Mouse (Mus musculus) hindbrain, embryonic 12.5 days (tissue): ENCODE measurements around the gene Gpr4. TPM values are rescaled to one million over a fixed set of nuclear protein-coding genes. Genes with fewer than 3 reads are reported as not detected.
A peak's percentile ranks its signal among the peaks of the same experiment; 100 is the strongest.

ENCODE experiments used
- ATAC-seq: fragments of 200-750 bp; cut with Nextera tagmentation; 2 replicates; pipeline ENCODE4 v1.8.0; 2017; ENCODE audit warnings: moderate TSS enrichment; ENCODE audit not compliant: low FRiP score
- H3K27ac ChIP-seq: fragments of 300-500 bp; sonication (generic); 2 replicates; pipeline ENCODE4 v1.5.1; 2016; ENCODE audit warnings: mild to moderate bottlenecking
- H3K27me3 ChIP-seq: fragments of 300-500 bp; sonication (generic); 2 replicates; pipeline ENCODE4 v1.6.1; 2016; ENCODE audit warnings: mild to moderate bottlenecking
- H3K36me3 ChIP-seq: fragments of 300-500 bp; sonication (generic); 2 replicates; pipeline ENCODE4 v1.6.1; 2016; ENCODE audit warnings: mild to moderate bottlenecking
- H3K4me1 ChIP-seq: fragments of 300-500 bp; sonication (generic); 2 replicates; pipeline ENCODE4 v1.6.1; 2016
- H3K4me2 ChIP-seq: fragments of 300-500 bp; sonication (generic); replicated peaks from 2 replicates; pipeline ENCODE4 v1.6.1; 2016; ENCODE audit warnings: mild to moderate bottlenecking
- H3K4me3 ChIP-seq: fragments of 300-500 bp; sonication (generic); 2 replicates; pipeline ENCODE4 v1.5.1; 2016; ENCODE audit warnings: mild to moderate bottlenecking
- H3K9ac ChIP-seq: fragments of 300-500 bp; sonication (generic); 2 replicates; pipeline ENCODE4 v1.6.1; 2016; ENCODE audit warnings: mild to moderate bottlenecking, moderate library complexity
- H3K9me3 ChIP-seq: fragments of 300-500 bp; sonication (generic); replicated peaks from 2 replicates; pipeline ENCODE4 v1.6.1; 2016; ENCODE audit warnings: mild to moderate bottlenecking
- whole genome bisulfite sequencing: fragments of 180-500 bp; shearing (Covaris S2); methylation state at CpG from one replicate; pipeline ENCODE4 v1.1.7; 2016; 5-methylcytosine and 5-hydroxymethylcytosine counted together
- polyA plus RNA-seq: library from polyadenylated mRNA; unstranded; fragments of >200 nt; fragmentation: Nextera tagmentation; extraction: Ambion mirVana; gene quantifications from 2 replicates; pipeline ENCODE4 v1.2.1, GENCODE M21; 2016

Gpr4 gene
- polyA plus RNA-seq = 2.2 and 2.4 TPM in 2 replicates

DNA sequence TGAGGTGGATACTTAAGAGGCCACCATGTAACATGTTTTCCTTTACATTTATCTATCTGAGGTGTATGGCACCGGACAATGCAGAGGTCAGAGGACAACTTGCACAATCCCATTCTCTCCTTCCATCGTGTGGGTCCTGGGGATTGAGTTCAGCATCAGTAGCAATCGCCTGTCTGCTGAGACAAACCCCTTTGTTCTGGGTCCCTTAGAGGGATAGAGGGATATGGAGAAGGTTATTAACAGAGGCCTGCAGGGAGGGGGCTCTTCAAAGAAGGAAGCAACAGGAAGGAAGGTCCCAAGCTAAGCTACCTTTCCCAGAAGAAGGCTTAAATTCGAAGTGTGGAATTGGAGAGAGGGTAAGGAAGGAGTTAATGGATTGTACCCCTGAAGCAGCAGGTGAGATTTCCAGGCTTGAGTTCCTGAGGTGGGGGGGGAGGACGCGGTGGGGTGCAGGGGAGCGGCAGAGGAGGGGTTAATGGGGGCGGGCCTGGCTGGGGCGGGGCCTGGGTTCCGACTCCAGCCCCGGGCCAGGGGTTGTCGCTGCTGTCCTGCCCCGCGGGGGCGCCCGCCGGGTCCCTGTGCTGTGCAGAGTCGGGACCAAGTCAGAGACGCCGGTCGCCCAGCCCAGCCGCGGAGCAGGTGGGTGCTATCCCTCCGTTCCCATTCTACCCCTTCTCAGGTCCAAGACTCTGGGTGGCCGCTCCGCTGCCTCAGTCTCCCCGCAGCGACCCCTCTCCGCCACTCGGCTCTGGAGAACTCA is at the start of gene Gpr4:
Gpr4 (plus strand) TSS at position 543 of the 760 bp plus-strand sequence.
- ATAC-seq = peak; percentile 51; the same call in 1 of the 2 replicates

DNA sequence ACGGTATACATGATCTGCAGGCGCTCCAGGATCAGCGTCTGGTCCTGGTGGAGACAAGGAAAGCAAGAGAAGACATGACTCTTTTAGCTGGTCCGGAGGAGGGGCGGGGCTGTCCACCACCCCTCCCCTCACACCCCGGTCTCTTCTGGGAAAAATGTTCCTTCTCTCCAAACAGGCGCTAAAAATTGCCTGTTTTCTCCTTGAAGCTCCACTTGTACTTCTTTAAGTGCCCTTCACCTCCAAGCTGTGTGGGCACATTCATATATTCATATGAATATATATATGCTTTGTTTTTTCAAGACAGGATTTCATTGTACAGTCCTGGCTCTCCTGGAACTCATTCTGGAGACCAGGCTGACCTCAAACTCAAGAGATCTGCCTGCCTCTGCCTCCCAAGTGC is 49.4 kb upstream of the Gpr4 start:
- H3K9me3 ChIP-seq = no peaks in the 10 kb centered on the region
- no peaks in the 10 kb centered on the region for H3K36me3 ChIP-seq
- H3K4me2 ChIP-seq = no peak overlapping the region
- 81% methylated on average over 7 of the region's 7 CpGs for WGBS
- no peak overlapping the region for H3K9ac ChIP-seq
- ATAC-seq = no peak
- peaks cover 29% of the 10 kb centered on the region for H3K4me1 ChIP-seq
- H3K4me3 ChIP-seq = no peak overlapping the region
- peaks cover 63% of the 10 kb centered on the region for H3K27me3 ChIP-seq
- no peak overlapping the region for H3K27ac ChIP-seq

More for the DNA sequence above, at the start of gene Gpr4:
- Histone ChIP-seq H3K27ac (no peak within 1 kb of the TSS), H3K36me3 (no peaks in the 10 kb centered on the region), H3K27me3 (peaks cover 17% of the 10 kb centered on the region), H3K4me2 (peak within 1 kb of the TSS; percentile 65), H3K9me3 (no peaks in the 10 kb centered on the region), H3K4me1 (peaks cover 17% of the 10 kb centered on the region), H3K4me3 (peak within 1 kb of the TSS; percentile 38), H3K9ac (peak within 1 kb of the TSS; percentile 57)
- 4% methylated on average over 26 of the region's 30 CpGs for WGBS

DNA sequence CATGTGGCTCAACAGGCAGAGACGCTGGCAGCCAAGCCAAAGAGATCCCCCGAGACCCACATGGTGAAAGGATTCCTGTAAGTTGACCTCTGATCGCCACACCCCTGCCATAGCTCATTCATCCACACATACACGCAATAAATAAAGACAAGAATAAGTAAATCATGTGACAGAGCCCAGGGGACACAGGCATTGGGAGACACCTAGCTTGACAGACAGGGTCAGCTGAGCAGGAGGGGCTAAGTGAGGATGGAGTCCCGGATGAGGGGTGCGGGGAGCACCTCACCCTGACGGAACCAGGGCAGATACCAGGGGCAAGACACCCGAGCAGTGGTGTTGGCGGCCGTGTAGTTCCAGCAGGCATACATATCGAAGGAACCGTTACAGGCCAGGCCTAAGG is 48.6 kb upstream of the Gpr4 start:
- WGBS = 31% methylated on average over 12 of the region's 12 CpGs
- H3K27ac ChIP-seq = no peak overlapping the region
- H3K36me3 ChIP-seq = no peaks in the 10 kb centered on the region
- H3K9me3 ChIP-seq = no peaks in the 10 kb centered on the region
- peaks cover 29% of the 10 kb centered on the region for H3K4me1 ChIP-seq
- peaks cover 64% of the 10 kb centered on the region for H3K27me3 ChIP-seq
- H3K4me2 ChIP-seq = peak overlapping the region; percentile 22; the same call in 1 of the 2 replicates
- no peak overlapping the region for H3K4me3 ChIP-seq
- ATAC-seq = no peak
- H3K9ac ChIP-seq = no peak overlapping the region

DNA sequence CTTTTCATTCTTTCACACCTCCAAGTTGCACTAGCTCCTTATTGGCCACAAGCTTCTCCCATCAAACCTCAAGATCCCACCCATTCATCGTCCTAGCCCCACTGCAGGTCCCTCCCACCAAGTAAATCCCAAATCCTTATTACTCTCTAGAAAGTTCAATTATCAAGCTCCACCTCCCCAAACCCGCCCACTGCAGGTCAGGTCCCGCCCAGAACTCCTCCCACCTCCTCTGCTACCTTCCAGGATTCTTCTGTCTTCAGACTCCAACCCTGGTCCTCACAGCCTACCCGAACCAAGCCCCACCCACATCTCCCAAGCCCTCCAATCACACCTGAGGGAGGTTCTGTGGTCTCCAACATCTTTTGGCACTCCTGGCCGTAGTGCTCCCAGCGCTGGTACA is 48.1 kb upstream of the Gpr4 start:
- no peak overlapping the region for H3K4me3 ChIP-seq

DNA sequence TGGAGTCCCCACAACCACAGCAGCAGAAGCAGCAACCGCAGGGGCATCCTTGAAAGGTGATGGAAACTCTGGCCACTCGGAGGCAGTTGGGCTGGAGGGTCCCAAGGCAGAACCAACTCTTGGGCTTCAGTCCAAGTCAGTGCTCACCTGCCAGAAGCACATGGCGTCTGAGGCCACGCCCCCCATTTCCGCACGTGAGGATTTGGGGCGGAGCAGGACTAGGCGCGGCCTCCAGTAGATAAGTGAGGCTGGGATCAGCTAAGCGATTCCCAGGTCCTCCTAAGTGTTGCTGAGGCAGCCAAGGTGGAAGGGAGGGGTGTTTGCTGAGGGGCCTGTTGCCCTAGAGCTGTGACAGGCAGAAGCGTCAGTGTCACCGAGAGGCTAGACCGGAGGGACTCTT is 47.4 kb upstream of the Gpr4 start:
- Histone ChIP-seq H3K27ac (no peak overlapping the region), H3K9ac (no peak overlapping the region), H3K9me3 (no peaks in the 10 kb centered on the region), H3K27me3 (peaks cover 54% of the 10 kb centered on the region), H3K4me2 (peak overlapping the region; percentile 22), H3K4me1 (peaks cover 29% of the 10 kb centered on the region), H3K36me3 (no peaks in the 10 kb centered on the region), H3K4me3 (no peak overlapping the region)
- WGBS = 3% methylated on average over 13 of the region's 13 CpGs
- ATAC-seq = no peak

More for the DNA sequence above, 48.1 kb upstream of the Gpr4 start:
- Histone ChIP-seq H3K36me3 (no peaks in the 10 kb centered on the region), H3K27me3 (peaks cover 62% of the 10 kb centered on the region), H3K9ac (no peak overlapping the region), H3K4me2 (peak overlapping the region; percentile 22; the same call in 1 of the 2 replicates), H3K27ac (no peak overlapping the region), H3K9me3 (no peaks in the 10 kb centered on the region), H3K4me1 (peaks cover 29% of the 10 kb centered on the region)
- ATAC-seq = no peak
- under 1% methylated on average over 6 of the region's 6 CpGs for WGBS

DNA sequence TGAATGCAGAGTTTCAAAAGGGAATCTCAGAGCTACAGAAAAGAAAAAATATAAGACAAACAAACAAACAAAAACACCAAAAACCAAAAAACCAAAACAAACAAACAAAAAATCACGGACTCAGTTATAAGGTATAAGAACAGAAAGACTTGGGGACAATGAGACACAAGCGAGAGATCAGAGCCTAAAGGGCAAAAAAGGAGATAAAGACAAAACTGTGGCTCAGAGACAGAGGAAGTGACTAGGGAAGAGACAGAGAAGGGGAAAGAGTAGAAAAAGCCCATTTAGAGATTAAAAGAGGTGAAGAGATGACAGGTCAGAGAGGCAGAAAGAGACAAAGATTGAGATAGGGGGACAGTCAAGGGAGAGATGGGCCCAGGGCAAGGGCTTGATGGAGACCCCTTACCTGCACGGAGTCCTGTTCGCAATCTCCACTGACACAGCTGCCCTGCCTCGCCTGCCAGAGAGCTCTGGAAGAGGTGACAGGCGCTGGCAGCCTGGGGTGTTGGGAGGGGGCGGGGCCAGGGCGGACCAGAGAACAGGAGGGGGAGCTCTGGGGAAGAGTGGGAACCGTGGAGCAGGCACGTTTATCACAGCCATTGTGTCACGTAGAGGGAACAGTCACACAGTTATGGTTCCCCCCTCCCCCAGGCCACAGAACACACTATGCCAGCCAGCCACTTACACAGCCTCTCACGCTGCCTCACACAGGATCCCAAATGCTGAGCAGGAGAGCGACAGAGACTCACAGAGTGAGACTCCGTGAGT is 46.5 kb upstream of the Gpr4 start, which contains the start of gene Gipr:
Gipr (minus strand) TSS at position 472 of the 768 bp plus-strand sequence.
- peaks cover 45% of the 10 kb centered on the region for H3K27me3 ChIP-seq
- H3K4me1 ChIP-seq = peaks cover 22% of the 10 kb centered on the region
- H3K4me3 ChIP-seq = no peak within 1 kb of the TSS
- no peaks in the 10 kb centered on the region for H3K36me3 ChIP-seq
- H3K4me2 ChIP-seq = peak within 1 kb of the TSS; percentile 34
- no peak within 1 kb of the TSS for H3K27ac ChIP-seq
- H3K9ac ChIP-seq = 0 out of 2 replicates have a peak within 1 kb of the TSS, but pooled peaks have one; percentile 20
- 11% methylated on average over 14 of the region's 14 CpGs for WGBS
- no peaks in the 10 kb centered on the region for H3K9me3 ChIP-seq
- ATAC-seq = peak; percentile 23; the same call in 1 of the 2 replicates

DNA sequence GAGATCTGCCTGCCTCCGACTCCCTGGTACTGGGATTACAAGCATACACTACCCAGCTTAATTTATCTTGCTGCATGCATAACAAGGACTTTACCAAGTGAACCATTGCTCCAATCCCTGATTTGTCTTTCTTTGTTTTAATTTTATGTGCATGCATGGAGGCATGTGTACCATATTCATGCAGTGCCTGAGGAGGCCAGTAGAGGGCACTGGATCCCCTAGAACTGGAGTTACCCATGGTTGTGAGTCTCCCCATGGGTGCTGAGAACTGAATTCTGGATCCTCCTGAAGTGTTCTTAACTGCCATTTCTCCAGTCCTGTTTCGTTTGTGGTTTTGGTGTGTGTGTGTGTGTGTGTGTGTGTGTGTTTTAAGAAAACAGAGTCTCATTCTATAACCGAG is 45.3 kb upstream of the Gpr4 start:
- 89% methylated on average over 3 of the region's 3 CpGs for WGBS
- H3K4me2 ChIP-seq = no peak overlapping the region
- no peak overlapping the region for H3K27ac ChIP-seq
- H3K9me3 ChIP-seq = no peaks in the 10 kb centered on the region
- H3K9ac ChIP-seq = no peak overlapping the region
- H3K4me3 ChIP-seq = no peak overlapping the region
- no peaks in the 10 kb centered on the region for H3K36me3 ChIP-seq
- H3K4me1 ChIP-seq = peaks cover 28% of the 10 kb centered on the region
- H3K27me3 ChIP-seq = peaks cover 44% of the 10 kb centered on the region
- no peak for ATAC-seq

DNA sequence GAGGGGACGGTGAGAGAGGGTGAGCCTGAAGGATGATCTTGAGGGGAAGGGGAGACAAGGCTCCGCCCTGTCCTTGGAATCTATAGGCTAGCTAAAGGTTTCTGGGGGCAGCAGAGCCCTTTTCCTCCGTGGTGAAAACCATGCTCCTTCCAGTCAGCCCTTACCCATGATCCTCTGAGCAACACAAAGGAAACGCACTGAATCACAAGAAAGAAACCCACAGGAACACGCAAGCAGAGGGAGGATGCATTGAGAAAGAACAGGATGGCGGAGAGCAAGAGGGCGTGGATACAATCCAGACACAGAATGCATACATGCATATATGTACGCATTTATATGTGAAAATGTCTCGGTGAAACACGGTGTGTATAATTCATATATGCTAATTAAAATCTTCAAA is 42.8 kb upstream of the Gpr4 start:
- H3K9me3 ChIP-seq = no peaks in the 10 kb centered on the region
- no peaks in the 10 kb centered on the region for H3K36me3 ChIP-seq
- H3K27me3 ChIP-seq = peaks cover 21% of the 10 kb centered on the region
- peaks cover 29% of the 10 kb centered on the region for H3K4me1 ChIP-seq
- H3K4me3 ChIP-seq = no peak overlapping the region
- no peak overlapping the region for H3K9ac ChIP-seq
- H3K27ac ChIP-seq = no peak overlapping the region
- no peak overlapping the region for H3K4me2 ChIP-seq
- 63% methylated on average over 10 of the region's 10 CpGs for WGBS
- ATAC-seq = no peak

DNA sequence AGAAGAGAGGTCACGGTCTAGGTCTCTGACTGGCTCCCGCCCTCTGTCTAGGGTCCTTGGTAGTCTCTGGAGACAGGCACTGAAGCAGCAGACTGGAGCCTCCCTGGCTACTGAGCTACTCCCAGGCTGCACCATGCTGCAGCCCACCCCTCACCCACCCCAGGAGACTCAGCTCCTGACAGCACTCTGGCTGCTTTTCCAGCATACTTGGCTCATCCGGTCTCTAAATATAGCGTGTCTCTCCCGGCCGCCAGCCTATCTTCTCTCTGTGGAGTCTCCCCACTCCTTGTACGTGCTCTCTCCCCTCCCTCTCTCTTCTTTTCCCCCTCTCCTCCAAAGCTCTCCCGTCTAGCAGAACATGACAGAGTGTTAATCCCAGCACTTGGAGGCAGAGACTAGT is 42.2 kb upstream of the Gpr4 start:
- Histone ChIP-seq H3K9me3 (no peaks in the 10 kb centered on the region), H3K4me3 (no peak overlapping the region), H3K27me3 (peaks cover 15% of the 10 kb centered on the region), H3K9ac (no peak overlapping the region), H3K27ac (no peak overlapping the region), H3K4me2 (no peak overlapping the region), H3K36me3 (no peaks in the 10 kb centered on the region), H3K4me1 (peaks cover 23% of the 10 kb centered on the region)
- WGBS = 63% methylated on average over 8 of the region's 8 CpGs
- no peak for ATAC-seq

DNA sequence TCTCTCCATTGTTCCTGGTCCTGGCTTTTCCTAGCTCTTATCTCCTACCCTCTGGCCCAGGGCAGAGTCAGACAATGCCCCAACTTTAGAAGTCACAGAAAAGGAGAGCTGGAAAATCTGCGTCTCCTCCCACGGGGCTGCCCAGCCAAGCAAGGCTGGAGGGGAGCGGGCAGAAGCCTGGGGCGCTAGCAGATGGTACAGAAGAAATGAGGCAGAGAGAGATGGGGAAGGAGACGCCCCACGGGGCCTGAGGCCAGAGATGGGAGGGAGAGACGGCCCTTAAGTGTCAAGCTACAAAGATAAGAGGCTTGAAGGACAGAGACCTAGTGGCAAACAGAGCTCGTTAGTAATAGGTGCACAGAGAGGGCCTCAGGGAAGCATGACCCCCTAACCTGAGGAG is 40.5 kb upstream of the Gpr4 start:
- Histone ChIP-seq H3K36me3 (no peaks in the 10 kb centered on the region), H3K27ac (peak overlapping the region; percentile 52; the same call in 1 of the 2 replicates), H3K27me3 (peaks cover 24% of the 10 kb centered on the region), H3K4me2 (no peak overlapping the region), H3K9ac (peak overlapping the region; percentile 18; the same call in 1 of the 2 replicates), H3K9me3 (no peaks in the 10 kb centered on the region), H3K4me3 (no peak overlapping the region), H3K4me1 (peaks cover 20% of the 10 kb centered on the region)
- ATAC-seq = no peak
- 49% methylated on average over 8 of the region's 8 CpGs for WGBS

DNA sequence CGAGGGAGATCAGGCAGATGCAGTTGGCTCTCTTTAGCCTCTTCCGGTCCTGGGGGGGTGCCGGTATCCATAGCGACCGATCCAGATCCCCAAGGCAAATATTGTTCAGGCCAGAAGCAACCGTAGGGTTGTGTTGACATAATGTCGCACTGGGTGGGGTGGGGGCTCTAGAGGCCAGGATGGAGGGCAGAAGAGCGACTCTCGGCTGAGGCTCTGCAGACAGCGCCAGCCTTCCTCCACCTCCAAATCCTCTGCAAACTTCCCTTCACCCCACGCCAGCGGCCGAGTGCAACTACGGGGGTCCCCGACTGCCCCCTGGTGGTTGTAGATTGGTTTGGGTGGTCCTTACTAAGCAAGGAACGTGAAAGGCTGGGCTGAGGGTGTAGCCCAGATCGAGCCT is 39.5 kb upstream of the Gpr4 start:
- ATAC-seq = 0 out of 2 replicates have a peak, but pooled peaks have one; percentile 3
- peaks cover 26% of the 10 kb centered on the region for H3K4me1 ChIP-seq
- H3K9ac ChIP-seq = peak overlapping the region; percentile 49; the same call in 1 of the 2 replicates
- peaks cover 31% of the 10 kb centered on the region for H3K27me3 ChIP-seq
- H3K4me2 ChIP-seq = peak overlapping the region; percentile 51
- H3K36me3 ChIP-seq = no peaks in the 10 kb centered on the region
- 2% methylated on average over 17 of the region's 17 CpGs for WGBS
- peak overlapping the region; percentile 26 for H3K4me3 ChIP-seq
- no peak overlapping the region for H3K27ac ChIP-seq
- H3K9me3 ChIP-seq = no peaks in the 10 kb centered on the region
